Mouse (Mus musculus) neutrophil, adult 5-6 weeks (primary cell): ENCODE measurements around the gene Cpz. TPM values are rescaled to one million over a fixed set of nuclear protein-coding genes. Genes with fewer than 3 reads are reported as not detected.

Experiments used
- ATAC-seq: fragments of 151-379, 151-347 bp; 2 replicates; pipeline ENCODE4 v1.8.0; 2017; ENCODE audit warnings: mild to moderate bottlenecking, moderate TSS enrichment; ENCODE audit not compliant: insufficient number of reproducible peaks, poor library complexity, low FRiP score, severe bottlenecking; ENCODE audit errors: extremely low read depth
- total RNA-seq: library from RNA; stranded (forward); fragments of 200-1000 nt; gene quantifications from 2 replicates; pipeline ENCODE4 v1.2.3, GENCODE M21; 2017

Cpz gene
- total RNA-seq, 1 experiment from 2014 or later = not detected

GRCm38 (mm10) chr5:35537474-35537873 lies 12.0 kb upstream of the Cpz start:
- ATAC-seq = no peak

GRCm38 (mm10) chr5:35536271-35536670 lies 10.8 kb upstream of the Cpz start:
- no peak for ATAC-seq

- no peak for ATAC-seq
These were observed 6.1 kb upstream of the Cpz start for GRCm38 (mm10) chr5:35531586-35531985.

GRCm38 (mm10) chr5:35530442-35530841 lies 4.9 kb upstream of the Cpz start:
- no peak for ATAC-seq

GRCm38 (mm10) chr5:35524381-35524780 lies 1.1 kb downstream of the Cpz start:
- ATAC-seq = no peak

- ATAC-seq = no peak
These were observed 1.8 kb downstream of the Cpz start for GRCm38 (mm10) chr5:35523735-35524134.

GRCm38 (mm10) chr5:35516781-35517180 lies 8.7 kb downstream of the Cpz start:
- no peak for ATAC-seq

GRCm38 (mm10) chr5:35510589-35510988 lies 14.9 kb downstream of the Cpz start:
- ATAC-seq = no peak

- ATAC-seq = no peak
These were observed 20.5 kb downstream of the Cpz start for GRCm38 (mm10) chr5:35505016-35505415.

GRCm38 (mm10) chr5:35497344-35497743 lies 28.2 kb downstream of the Cpz start:
- no peak for ATAC-seq

GRCm38 (mm10) chr5:35495989-35496388 lies 29.5 kb downstream of the Cpz start:
- ATAC-seq = no peak

GRCm38 (mm10) chr5:35494773-35495390 lies 30.6 kb downstream of the Cpz start:
- no peak for ATAC-seq

- ATAC-seq = no peak
These were observed 31.7 kb downstream of the Cpz start for GRCm38 (mm10) chr5:35493770-35494169.

- no peak for ATAC-seq
These were observed 46.0 kb downstream of the Cpz start for GRCm38 (mm10) chr5:35479521-35479920.

- ATAC-seq = no peak
These were observed 50.3 kb downstream of the Cpz start for GRCm38 (mm10) chr5:35475236-35475635.

GRCm38 (mm10) chr5:35470885-35471528 lies 54.5 kb downstream of the Cpz start:
- no peak for ATAC-seq

- ATAC-seq = no peak
These were observed 59.4 kb downstream of the Cpz start for GRCm38 (mm10) chr5:35465966-35466635.

GRCm38 (mm10) chr5:35462081-35462480 lies 63.4 kb downstream of the Cpz start:
- no peak for ATAC-seq

- no peak for ATAC-seq
These were observed 65.7 kb downstream of the Cpz start for GRCm38 (mm10) chr5:35459760-35460159.

- no peak for ATAC-seq
These were observed 67.2 kb downstream of the Cpz start for GRCm38 (mm10) chr5:35458267-35458666.
